28 mouse cellular contexts compared by ENCODE assay signal in genomic region chr1:160655806-160656470, GRCm38 (mm10).
DNase-seq lines count a peak whose midpoint lies in the region; ATAC-seq lines count a peak whose summit lies in the region.
"Had no signal": no experiment of that assay in that cellular context is flagged by ENCODE, and none has a peak within 500 bp of the region (broad histone marks: within the 10 kb centered on the region; RNA-seq: fewer than 3 reads in every experiment).

No protein-coding gene starts in this region.

- DNase-seq in embryo, embryonic 10.5 days (ENCODE audit: low spot score) = peak; percentile 8
- DNase-seq in embryo, embryonic 10 days (ENCODE audit: low spot score) = no peak
- DNase-seq in neural tube, embryonic 10.5 days (ENCODE audit: extremely low spot score, low spot score) = peak; percentile 17
- peak; percentile 17 for DNase-seq in embryo, embryonic 11 days
- DNase-seq in left cerebral cortex, adult 11 months (ENCODE audit: low spot score) = no peak
- no peak for DNase-seq in cerebellum, adult 11 months
- DNase-seq: adrenal gland, adult 8-10 months; cerebellum, adult 9-10 months; cerebellum, postnatal 36 days; forebrain, postnatal 0 days; gastrocnemius, postnatal 14 days; heart, adult 18-20 months; heart, postnatal 4 days; kidney, adult 9 months; kidney, postnatal 25 days; left cerebral cortex, postnatal 4 days; liver, postnatal 0 days; lung, postnatal 36 days had no signal

- no peak overlapping the region for H3K9ac ChIP-seq in neural tube, embryonic 15.5 days (replicated peaks)
- H3K9ac ChIP-seq: embryonic facial prominence, embryonic 15.5 days; forebrain, embryonic 12.5 days; forebrain, postnatal 0 days; hindbrain, embryonic 13.5 days; liver, embryonic 12.5 days; liver, postnatal 0 days; midbrain, embryonic 13.5 days had no signal

- WGBS in neural tube, embryonic 15.5 days = 60% methylated on average over 2 of the region's 2 CpGs

- H3K4me2 ChIP-seq in neural tube, embryonic 15.5 days = no peak overlapping the region
- H3K4me2 ChIP-seq: embryonic facial prominence, embryonic 15.5 days; forebrain, embryonic 12.5 days; heart, embryonic 11.5 days; hindbrain, embryonic 13.5 days; liver, embryonic 12.5 days; midbrain, embryonic 13.5 days had no signal

- no peak overlapping the region for H3K4me3 ChIP-seq in neural tube, embryonic 15.5 days (replicated peaks)
- H3K4me3 ChIP-seq: embryonic facial prominence, embryonic 10.5 days; embryonic facial prominence, embryonic 15.5 days; forebrain, embryonic 12.5 days; hindbrain, embryonic 13.5 days; liver, embryonic 12.5 days; midbrain, embryonic 13.5 days had no signal

- H3K9me3 ChIP-seq in neural tube, embryonic 15.5 days (replicated peaks) = no peaks in the 10 kb centered on the region
- H3K9me3 ChIP-seq: embryonic facial prominence, embryonic 10.5 days; embryonic facial prominence, embryonic 15.5 days; forebrain, embryonic 12.5 days; hindbrain, embryonic 13.5 days; liver, embryonic 12.5 days; midbrain, embryonic 13.5 days had no signal

- H3K36me3 ChIP-seq in neural tube, embryonic 15.5 days = no peaks in the 10 kb centered on the region
- H3K36me3 ChIP-seq: embryonic facial prominence, embryonic 10.5 days; embryonic facial prominence, embryonic 15.5 days; forebrain, embryonic 12.5 days; hindbrain, embryonic 13.5 days; liver, embryonic 12.5 days; midbrain, embryonic 13.5 days had no signal

- ATAC-seq in neural tube, embryonic 15.5 days (ENCODE audit: low FRiP score) = no peak
- ATAC-seq: activated CD4-positive, CD25-positive, alpha-beta regulatory T cell, adult 4 months; forebrain, postnatal 0 days; intestine, postnatal 0 days; liver, embryonic 12.5 days; liver, postnatal 0 days; midbrain, embryonic 13.5 days had no signal

- no peaks in the 10 kb centered on the region for H3K4me1 ChIP-seq in neural tube, embryonic 15.5 days
- H3K4me1 ChIP-seq: embryonic facial prominence, embryonic 15.5 days; forebrain, embryonic 12.5 days; hindbrain, embryonic 13.5 days; liver, embryonic 12.5 days; midbrain, embryonic 13.5 days had no signal

- H3K27ac ChIP-seq in neural tube, embryonic 15.5 days (replicated peaks) = no peak overlapping the region
- H3K27ac ChIP-seq: embryonic facial prominence, embryonic 10.5 days; embryonic facial prominence, embryonic 15.5 days; forebrain, embryonic 12.5 days; hindbrain, embryonic 13.5 days; liver, embryonic 12.5 days; midbrain, embryonic 13.5 days had no signal

- no peaks in the 10 kb centered on the region for H3K27me3 ChIP-seq in neural tube, embryonic 15.5 days (replicated peaks)
- H3K27me3 ChIP-seq: embryonic facial prominence, embryonic 15.5 days; forebrain, embryonic 12.5 days; hindbrain, embryonic 13.5 days; liver, embryonic 12.5 days; midbrain, embryonic 13.5 days had no signal

Comparison
In these comparisons a context has a peak if more than half of its experiments do, and no peak if none do; other contexts are left out.
1. DNase-seq: peak in embryo, embryonic 10.5 days (single experiment), neural tube, embryonic 10.5 days (single experiment) and embryo, embryonic 11 days (single experiment); none in embryo, embryonic 10 days (single experiment), left cerebral cortex, adult 11 months (single experiment) and cerebellum, adult 11 months (single experiment).